Mouse (Mus musculus): ENCODE data around the gene Saxo1. TPM values are rescaled to one million over a fixed set of nuclear protein-coding genes. Genes with fewer than 3 reads are reported as not detected.

Saxo1 gene
- not detected in 2 replicates for total RNA-seq (2021)
- long read RNA-seq, experiment 1 = 0 reads
- long read RNA-seq, experiment 2, partial matches to known transcripts = 0 of 1 reads
- long read RNA-seq, experiment 2, other reads (novel, unspliced or antisense) = 1 of 1 reads

DNA sequence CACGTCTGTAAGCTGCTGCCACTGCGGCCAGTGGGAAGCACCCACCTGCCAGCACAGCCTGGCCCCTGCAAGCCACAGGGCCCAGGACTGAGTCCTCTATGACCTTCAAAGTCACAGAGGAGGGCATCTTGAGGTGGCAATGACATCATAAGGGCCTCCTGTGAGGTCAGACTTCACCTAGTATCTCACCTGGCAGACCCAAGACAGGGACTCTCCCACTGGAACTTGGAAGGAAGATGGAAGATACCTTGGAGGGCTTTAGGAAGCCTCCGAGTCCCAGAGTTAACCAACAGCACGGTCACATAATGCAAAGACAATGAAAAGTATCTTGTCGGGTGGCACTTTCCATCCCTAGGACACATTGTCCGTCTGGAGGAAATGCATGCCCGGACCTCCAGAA lies at the start of gene Saxo1:
Gene Saxo1 (minus strand): TSS at position 101 of the 400 bp plus-strand sequence.
- DNase-seq = no peak

DNA sequence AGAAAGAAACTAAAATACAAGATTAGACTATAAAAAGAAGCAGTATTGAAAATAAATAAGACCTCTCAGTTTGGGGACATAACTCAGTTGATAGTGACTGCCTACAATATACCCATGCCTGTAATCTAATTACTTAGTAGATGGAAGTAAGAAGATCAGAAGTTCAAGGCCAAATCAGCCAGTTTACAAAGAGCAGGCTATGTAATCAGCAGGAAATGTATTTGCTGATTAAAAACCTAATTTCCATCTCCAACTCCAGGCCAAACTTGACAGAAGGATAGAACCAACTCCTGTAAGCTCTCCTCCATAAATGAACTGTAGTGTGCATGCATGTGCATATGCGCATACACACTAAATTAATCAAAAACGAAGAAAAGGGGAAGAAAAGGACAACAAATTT lies 33.2 kb upstream of the Saxo1 start:
- DNase-seq = no peak

DNA sequence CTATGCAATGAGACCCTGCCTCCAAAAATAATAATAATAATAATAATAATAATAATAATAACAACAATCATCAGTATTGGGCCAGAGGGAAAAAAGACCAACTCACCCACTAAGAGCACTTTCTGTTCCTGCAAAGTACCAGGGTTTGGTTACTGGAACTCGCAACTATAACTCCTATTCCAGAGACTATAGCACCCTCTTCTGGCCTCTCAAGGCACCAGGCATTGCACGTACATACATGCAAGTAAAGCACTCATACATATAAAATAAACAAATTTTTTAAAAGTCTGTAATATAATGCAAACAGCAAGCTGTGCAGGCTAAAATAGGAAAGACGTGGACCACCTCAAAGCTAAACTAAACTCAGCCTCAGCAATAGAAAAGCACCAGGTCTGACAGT lies 30.1 kb upstream of the Saxo1 start:
- DNase-seq = no peak

DNA sequence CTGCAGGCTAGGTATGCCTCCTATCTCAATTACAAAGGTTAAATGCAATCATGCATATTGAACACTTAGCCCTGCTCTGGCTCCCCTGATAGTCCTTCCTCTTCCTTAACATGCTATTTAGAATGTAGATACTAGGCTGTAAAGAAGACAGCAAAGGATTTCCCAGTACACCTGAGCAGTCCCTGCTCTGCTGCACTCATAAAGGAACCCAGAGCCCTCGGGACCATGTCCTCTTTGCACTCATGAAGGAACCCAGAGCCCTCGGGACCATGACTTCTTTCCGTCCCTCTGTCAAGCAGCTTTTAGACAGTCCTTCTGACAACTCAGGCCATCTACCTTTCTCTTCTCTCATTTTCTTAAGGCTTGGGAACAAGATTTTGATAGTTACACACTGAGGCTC lies 22.5 kb upstream of the Saxo1 start:
- no peak for DNase-seq

DNA sequence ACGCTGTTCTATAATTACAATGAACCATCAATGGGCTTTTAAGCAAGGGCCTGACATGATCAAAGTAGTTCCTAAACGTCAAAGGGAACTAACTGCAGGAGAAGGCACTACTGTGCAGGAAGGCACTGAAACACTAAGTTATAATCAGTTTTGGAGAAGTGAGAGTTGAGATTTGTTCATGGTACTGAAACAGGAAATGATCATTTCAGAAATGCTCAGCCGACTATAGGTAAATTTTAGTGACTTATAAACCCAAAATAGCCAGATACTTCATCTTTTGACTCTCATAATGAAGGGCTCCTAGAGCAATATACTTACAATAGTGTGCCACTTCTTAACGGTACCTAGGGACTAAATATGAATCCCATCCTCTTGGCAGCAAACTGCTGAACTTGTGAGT lies 21.9 kb upstream of the Saxo1 start:
- DNase-seq = no peak

DNA sequence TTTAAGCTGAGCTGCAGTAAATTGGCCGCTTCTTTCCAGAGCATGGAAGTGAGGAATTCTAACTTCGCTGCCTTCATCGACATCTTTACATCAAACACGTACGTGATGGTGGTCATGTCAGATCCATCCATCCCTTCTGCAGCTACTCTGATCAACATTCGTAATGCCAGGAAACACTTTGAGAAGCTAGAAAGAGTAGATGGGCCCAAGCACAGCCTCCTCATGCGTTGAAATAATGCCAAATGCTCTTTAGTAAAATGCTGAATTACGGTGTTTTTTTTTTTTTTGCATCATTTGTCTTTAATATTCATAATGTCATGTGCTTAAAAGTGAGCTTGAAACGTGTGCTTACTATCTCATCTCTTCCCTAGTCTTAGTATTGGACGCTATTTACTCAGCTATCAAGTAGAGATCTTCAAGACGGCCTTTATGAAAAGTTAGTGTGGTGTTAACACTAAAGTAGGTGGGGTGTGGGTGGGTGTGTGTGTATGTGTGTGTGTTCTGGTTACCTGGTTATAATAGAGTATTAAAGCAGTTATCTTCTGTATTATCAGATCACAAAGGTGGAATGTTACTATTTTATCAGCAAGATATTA lies 18.6 kb upstream of the Saxo1 start:
- no peak for DNase-seq

DNA sequence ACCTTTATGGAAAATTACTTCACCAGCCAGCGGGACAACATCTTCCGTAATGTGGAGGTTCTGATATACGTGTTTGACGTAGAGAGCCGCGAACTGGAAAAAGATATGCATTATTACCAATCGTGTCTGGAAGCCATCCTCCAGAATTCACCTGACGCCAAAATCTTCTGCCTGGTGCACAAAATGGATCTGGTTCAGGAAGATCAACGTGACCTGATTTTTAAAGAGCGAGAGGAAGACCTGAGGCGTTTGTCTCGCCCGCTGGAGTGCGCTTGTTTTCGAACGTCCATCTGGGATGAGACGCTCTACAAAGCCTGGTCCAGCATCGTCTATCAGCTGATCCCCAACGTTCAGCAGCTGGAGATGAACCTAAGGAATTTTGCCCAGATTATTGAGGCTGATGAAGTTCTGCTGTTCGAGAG lies 18.0 kb upstream of the Saxo1 start:
- peak; percentile 27 for DNase-seq

DNA sequence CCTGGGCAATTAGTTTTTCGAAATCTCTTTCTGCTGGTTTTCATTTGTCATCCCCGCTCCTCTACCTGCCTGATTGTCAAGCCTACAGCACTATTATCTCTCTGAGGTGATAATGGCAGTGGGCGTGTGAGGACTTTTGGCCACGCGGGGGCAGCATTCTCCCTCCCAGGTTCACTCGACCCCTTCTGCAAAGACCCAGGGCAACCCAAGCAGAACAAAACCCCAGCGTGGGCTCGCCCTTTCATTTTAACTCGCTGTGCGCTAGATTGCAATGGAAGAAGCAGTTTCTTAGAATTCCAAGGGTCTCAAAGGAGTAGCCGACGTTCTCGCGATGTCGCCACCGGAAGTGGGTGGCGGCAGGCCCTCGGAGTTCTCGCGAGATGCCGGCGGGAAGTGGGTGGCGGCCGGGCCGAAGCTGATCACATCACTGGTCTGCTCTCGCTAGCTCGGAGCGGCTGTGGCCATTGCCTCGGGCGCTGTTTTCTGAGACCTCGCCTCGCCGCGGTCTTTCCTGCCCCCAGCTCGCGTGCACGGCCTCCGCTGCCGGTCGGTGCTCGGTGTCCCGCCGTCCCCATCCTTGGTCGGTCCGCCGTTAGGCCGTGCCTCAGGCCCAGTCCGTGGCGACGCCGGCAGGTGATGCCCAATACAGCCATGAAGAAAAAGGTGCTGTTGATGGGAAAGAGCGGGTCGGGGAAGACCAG lies 17.3 kb upstream of the Saxo1 start, which contains the start of gene Rraga:
Gene Rraga (plus strand): TSS at position 386 of the 701 bp plus-strand sequence.
- DNase-seq = peak; percentile 98

DNA sequence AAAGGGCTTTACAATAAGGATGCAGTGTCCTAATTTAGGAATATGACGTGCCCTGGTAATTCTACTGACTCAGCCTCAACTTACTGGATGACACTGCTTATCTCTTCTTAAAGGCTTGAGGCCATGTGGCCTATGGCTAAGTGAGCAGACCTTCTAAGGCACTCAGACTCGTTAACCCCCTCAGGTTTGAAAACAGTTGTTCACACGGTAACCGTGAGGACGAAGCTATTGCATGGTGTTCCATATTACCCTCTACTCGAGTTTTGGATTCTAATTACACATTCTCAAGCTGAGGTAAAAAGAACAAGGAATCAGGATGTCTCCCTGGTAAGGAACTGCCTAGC lies 16.8 kb upstream of the Saxo1 start:
- no peak for DNase-seq

DNA sequence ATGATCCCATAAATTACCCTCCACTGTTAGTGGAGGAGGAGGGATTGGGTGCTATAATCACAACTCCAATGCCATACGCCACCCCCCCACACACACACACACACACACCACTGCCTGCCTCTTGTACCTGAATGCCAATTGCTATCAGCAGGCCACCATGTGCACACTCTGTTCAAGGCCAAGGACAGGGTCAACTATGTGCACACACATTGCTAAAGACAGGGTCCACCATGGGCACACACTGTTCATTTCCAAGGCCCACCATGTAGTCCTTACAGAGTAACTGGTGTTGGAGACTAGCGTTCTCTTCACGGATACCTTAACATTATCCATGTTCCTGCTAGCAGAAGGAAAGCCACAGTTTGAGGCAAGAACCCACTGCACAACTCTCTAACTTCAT lies 2.9 kb upstream of the Saxo1 start:
- DNase-seq = no peak

DNA sequence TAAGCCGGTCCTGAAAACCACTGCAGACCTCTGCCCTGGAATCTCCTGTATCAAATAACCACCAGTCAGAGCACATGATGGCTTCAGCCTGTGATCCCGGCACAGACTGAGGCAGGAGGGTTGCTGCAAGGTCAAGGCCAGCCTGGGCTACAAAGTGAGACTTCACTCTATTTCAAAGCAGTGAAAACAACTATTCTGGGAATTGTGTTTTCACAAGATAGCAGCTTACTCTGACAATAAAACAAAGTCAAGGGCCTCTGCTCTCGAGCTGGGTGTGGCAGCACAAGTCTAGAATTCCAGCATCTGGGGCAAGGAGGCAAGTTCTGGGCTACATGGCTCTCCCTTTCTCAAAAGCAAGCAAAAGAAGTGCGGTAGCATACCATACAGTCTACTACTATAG lies 878 bp upstream of the Saxo1 start:
- DNase-seq = no peak

DNA sequence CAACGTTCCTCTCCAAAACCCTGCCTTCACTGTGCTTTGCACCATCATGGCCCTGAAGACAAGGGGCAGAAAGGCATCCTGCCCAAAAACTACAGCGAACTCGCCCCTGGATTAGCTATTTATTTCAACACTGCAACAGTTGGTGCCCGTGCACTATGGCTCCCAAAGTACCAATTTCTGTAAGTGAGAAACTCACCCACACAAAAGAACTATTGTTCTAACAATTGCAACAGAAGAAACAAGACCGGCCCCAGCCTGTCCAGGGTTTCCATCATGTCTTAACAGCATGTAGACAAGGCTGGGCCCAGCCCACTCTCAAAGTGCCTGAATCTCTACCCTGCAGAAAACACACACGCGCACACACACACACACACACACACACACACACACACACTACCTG lies 757 bp downstream of the Saxo1 start:
- no peak for DNase-seq

DNA sequence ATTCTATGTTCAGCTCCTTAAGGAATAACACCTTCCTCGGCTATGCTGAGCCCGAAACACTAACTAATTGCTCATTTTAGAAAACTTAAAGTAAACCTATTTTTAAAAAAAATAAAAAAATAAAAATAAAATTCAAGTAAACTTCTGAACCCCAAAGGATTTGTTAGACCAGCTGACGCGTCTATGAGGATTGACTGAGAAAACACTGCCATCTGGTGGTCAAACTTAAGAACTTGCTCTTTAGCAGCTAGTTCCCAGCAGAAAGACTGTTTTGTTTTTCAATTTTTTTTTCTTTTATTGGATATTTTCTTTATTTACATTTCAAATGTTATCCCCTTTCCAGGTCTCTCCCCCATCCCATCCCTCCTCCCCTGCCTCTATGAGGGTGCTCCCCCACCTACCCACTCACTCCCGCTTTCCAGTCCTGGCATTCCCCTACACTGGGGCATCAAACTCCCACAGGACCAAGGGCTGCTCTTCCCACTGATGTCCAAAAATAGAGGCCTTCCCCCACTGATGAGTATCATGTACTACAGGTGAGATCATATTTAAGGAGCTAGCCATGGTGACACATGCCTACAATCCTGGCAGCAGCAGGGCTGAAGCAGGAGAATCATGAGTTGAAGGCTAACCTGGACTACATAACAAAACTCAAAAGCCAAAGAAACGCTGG lies 3.0 kb downstream of the Saxo1 start:
- DNase-seq = peak; percentile 33

DNA sequence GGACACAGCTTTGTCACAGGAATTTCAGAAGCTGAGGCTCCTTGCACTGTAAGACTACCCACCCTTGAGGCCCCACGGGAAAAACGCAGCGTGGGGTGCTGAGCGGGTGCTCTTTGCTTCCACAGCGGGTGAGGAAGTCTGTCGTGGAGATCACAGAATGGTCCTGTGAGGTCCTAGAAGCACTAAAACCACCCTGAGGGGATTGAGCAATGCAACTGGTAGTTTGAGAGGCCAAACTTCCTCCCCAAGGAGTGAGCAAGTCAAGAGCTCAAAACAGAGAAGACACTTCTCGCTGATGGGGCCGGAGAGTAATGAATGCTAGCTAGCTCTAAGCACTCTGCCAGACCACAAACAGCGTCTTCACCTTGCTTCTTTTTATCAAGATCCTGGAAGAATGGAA lies 9.8 kb downstream of the Saxo1 start:
- DNase-seq = no peak

DNA sequence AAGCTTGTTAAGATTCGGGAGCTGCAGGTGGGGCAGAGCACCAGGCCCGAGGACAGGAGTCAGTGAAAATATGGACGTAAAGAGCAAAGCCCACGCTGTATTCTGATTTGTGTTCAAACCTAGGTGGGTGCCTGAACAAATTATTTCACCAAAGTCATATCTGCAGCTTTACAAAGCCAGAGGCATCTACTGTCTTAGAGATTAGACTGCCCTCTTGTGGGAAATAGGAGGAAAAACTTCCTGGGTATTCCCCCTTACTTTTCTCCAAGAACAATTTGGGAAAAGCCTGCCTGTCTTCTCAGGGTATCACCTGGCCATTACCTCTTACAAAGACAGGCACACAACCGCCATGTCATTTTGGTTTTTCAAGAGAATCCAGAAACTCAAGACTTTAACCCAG lies 12.5 kb downstream of the Saxo1 start:
- DNase-seq = no peak

DNA sequence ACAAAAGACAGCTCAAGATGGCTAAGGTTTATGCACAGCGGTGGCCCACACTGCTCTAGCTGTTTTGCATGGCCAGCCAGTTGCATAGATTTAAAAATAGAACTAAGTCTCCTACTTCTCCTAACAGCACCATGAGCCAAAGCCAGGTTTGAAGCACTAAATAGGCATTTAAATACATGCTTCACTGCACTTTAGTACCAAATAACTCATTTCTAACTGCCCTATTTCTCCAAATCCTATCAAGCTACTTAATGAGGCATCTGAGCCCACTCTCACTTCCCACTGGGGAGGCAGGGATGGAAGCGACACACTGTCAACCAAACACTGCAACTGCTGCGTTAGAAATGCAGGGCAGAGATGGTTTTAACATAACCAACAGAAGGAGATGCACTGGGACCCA lies 14.1 kb downstream of the Saxo1 start:
- no peak for DNase-seq

DNA sequence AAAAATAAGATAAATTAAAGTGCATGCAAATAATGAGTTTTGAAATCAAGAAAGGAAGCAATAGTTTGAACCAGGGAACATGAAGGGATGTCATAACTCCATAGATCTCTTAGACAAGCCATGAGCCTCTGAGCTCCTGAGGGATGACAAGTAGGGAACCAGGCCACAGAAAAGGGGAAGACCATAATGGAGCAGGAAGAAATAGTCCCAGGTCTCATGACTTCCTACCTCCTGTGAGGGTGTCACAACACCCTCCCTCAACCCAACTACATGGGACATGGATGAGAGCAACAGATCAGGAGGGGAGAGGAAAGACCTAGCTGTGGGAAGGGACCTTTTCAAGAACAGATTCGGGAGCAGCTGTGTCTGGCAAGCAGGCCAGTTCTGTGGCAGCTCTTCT lies 16.6 kb downstream of the Saxo1 start:
- no peak for DNase-seq

DNA sequence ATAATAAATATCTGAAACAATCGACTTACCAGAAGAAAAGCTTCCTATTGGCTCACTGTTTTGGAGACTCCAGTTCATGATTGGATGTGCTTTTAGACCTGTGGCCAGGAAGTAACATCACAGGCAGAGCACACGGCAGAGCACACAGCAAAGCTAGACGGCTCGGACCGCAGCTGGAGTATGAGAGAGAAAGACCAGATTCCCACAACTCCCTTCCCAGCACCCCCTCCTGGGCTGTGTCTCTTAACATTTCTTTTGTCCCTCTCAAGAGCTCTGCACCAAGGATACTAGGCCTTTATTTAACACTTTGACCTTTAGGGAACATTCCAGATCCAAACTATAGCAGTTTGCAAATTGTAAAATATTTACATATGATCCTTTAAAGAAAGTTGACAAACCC lies 19.2 kb downstream of the Saxo1 start:
- DNase-seq = no peak

DNA sequence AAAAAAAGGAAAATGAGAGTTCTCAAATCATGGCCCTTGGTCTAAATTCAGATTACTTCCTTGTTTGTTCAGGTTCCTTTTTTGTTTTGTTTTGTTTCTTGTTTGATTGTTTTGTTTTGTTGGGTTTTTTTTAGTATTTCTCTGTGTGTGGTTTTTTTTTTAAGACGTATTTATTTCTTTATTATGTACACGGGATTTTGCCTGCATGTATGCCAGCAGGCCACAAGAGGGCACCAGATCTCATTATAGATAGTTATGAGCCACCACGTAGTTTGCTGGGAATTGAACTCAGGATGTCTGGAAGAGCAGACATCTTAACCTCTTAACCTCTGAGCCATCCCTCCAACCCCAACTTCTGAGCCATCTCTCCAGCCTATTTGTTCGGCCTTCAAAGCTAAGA lies 20.2 kb downstream of the Saxo1 start:
- peak; percentile 59 for DNase-seq

DNA sequence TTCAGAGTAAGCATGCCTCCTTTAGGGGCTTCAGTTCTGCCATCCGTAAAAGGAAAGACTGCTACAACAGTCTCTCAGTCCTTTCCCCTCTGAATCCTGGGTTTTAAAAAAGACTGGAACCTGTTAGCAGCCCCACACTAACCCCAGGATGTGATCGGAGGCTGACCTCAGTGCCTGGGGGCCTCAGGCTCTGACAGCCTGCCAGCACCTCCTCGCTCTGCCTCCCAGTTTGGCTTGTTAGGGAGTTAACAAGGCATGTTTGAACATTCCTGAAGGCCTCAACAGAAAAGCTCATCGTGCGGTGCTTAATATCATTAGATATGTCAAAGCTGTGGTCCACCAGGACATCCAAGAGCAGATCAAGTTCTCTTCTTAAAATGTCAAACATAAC lies 24.0 kb downstream of the Saxo1 start:
- DNase-seq = no peak

DNA sequence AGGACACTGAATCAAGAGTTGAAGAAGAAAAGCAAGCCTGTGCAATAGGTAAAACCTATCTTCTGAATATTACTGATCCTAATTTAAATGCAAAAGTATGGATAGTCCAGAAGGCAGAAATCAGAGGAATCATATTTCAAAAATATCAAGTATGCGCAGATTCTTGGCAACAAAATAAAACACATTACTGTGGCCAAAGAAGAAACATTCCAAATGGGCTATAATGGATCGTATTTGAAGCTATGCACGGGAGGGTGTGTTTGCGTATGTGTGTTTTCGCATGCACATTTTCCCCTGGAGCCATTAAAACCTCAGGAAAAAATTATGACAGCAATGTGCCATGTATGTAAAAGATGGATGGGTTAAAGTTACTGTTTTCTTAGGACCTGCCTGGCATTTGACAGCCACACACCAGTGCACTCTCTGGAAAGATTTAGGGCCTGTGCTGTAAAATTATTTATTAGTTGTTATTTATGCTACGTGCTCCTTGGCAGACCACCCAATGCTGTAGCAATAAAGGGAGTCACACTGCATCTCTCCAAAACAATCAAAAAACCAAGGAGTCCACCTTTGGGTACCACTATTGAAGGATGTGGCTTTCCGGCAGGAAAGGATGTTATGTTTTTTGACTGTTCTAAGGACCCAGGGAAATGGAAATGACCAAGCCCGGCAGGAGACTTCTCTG lies 24.6 kb downstream of the Saxo1 start:
- DNase-seq = no peak

DNA sequence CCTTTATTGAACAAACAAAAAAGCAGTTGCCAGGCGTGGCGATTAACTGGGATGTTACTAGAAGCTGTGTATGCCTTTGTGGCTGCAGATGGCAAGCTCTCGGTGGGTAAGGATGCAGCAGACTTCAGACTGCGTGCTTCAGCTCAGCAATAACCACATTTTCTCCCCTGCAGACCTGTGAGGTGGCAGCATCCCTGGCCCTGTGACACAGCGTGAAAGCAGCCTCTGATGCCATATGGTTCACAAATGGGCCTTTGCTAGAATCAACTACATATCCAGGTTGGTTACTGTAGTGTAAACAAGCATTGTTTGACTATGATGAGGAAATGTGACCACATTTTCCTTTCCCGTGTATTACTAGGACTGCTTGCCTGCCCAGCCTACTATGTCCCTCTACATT lies 29.0 kb downstream of the Saxo1 start:
- DNase-seq = no peak

All from adrenal gland, postnatal 14 days (tissue).